Mouse (Mus musculus) embryonic facial prominence, embryonic 11.5 days (tissue): ENCODE data around the gene Pon2. TPM values are rescaled to one million over a fixed set of nuclear protein-coding genes. Genes with fewer than 3 reads are reported as not detected.

Source experiments
- ATAC-seq: fragments of 200-750 bp; cut with Nextera tagmentation; replicated peaks from 2 replicates; pipeline ENCODE4 v1.8.0; 2017; ENCODE audit warnings: low read depth; ENCODE audit not compliant: insufficient number of reproducible peaks, low FRiP score, low TSS enrichment
- DNase-seq: peaks from one replicate; pipeline ENCODE4 v3.0.0-alpha.2; 2015; ENCODE audit warnings: low spot score
- H3K27ac ChIP-seq: fragments of 300-500 bp; sonication (generic); replicated peaks from 2 replicates; pipeline ENCODE4 v1.5.1; 2014; ENCODE audit warnings: mild to moderate bottlenecking, low read depth, low read length, control low read depth
- H3K27me3 ChIP-seq: fragments of 300-500 bp; sonication (generic); 2 replicates; pipeline ENCODE4 v1.6.1; 2014; ENCODE audit warnings: mild to moderate bottlenecking, low read length, moderate library complexity, mixed read lengths; ENCODE audit not compliant: control insufficient read depth, insufficient read depth
- H3K36me3 ChIP-seq: fragments of 300-500 bp; sonication (generic); replicated peaks from 2 replicates; pipeline ENCODE4 v1.6.1; 2014; ENCODE audit warnings: low read depth, mild to moderate bottlenecking, low read length, moderate library complexity, mixed read lengths; ENCODE audit not compliant: control insufficient read depth, insufficient read depth
- H3K4me1 ChIP-seq: fragments of 300-500 bp; sonication (generic); 2 replicates; pipeline ENCODE4 v1.6.1; 2014; ENCODE audit warnings: low read length, mixed read lengths; ENCODE audit not compliant: control insufficient read depth, insufficient read depth
- H3K4me2 ChIP-seq: fragments of 300-500 bp; sonication (generic); 2 replicates; pipeline ENCODE4 v1.6.1; 2014; ENCODE audit warnings: low read depth, mild to moderate bottlenecking, control low read depth, low read length, moderate library complexity
- H3K4me3 ChIP-seq: fragments of 300-500 bp; sonication (generic); 2 replicates; pipeline ENCODE4 v1.5.1; 2014; ENCODE audit warnings: low read depth, low read length, control low read depth
- H3K9ac ChIP-seq: fragments of 300-500 bp; sonication (generic); replicated peaks from 2 replicates; pipeline ENCODE4 v1.6.1; 2014; ENCODE audit warnings: mild to moderate bottlenecking, control low read depth, low read length
- H3K9me3 ChIP-seq: fragments of 300-500 bp; sonication (generic); replicated peaks from 2 replicates; pipeline ENCODE4 v1.6.1; 2016; ENCODE audit warnings: mild to moderate bottlenecking, low read length, inconsistent platforms, mixed read lengths; ENCODE audit not compliant: control insufficient read depth
- WGBS: fragments of 180-500 bp; shearing (Covaris S2); extraction: QIAGEN DNeasy Blood & Tissue Kit; methylation state at CpG from one replicate; pipeline ENCODE4 v1.1.7; 2014; 5-methylcytosine and 5-hydroxymethylcytosine counted together
- polyA plus RNA-seq: library from polyadenylated mRNA; unstranded; fragments of >200 nt; fragmentation: Nextera tagmentation; extraction: Ambion mirVana; gene quantifications from 2 replicates; pipeline ENCODE4 v1.2.1, GENCODE M21; 2014

Pon2 gene
- polyA plus RNA-seq, 1 experiment from 2014 or later: 19.9 TPM

DNA sequence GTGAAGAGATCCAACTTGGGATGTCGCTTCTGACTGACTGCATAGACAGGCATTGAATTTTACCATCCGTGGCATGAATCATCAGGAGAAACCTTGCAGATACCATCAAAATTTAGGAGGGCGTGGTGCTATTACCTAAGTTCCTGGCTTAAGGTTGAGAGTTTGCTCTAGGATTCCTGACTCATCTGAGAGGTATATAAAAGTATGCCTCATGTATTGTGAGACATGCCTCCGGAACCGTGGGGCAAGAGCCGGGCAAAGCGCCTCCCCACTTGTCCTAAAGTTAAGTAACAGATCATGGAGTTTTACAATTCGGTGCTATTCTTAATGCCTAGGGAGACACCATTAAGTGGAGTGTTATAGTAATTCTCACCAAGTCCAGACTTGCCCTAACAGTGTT lies 2.4 kb upstream of the Pon2 start:
- ATAC-seq (no peak), DNase-seq (no peak)
- Histone ChIP-seq H3K4me3 (no peak overlapping the region), H3K27ac (no peak overlapping the region), H3K4me2 (no peak overlapping the region), H3K27me3 (no peaks in the 10 kb centered on the region), H3K9ac (no peak overlapping the region), H3K9me3 (no peaks in the 10 kb centered on the region), H3K4me1 (no peaks in the 10 kb centered on the region), H3K36me3 (no peaks in the 10 kb centered on the region)
- WGBS: 88% methylated on average over 8 of the region's 8 CpGs

DNA sequence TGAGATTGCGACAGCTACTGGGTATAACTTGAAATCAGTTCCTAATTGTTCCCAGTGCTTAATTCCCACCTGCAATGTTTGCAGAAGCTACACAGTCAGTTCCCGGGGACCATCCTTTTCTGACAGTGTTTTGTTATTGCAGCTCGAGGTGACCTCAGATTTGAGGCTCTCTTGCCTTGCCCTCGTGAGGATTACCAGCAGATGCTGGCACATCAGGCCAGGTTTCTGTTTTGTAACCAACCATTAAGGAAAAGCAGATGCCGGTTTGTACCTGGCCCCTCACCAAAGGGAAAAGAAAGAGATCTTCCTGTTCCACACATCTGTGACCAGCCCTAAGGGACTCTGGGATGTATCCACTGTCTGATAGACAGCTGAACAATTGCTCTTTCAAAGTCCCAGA lies 1.3 kb upstream of the Pon2 start:
- 38% methylated on average over 5 of the region's 5 CpGs for WGBS

DNA sequence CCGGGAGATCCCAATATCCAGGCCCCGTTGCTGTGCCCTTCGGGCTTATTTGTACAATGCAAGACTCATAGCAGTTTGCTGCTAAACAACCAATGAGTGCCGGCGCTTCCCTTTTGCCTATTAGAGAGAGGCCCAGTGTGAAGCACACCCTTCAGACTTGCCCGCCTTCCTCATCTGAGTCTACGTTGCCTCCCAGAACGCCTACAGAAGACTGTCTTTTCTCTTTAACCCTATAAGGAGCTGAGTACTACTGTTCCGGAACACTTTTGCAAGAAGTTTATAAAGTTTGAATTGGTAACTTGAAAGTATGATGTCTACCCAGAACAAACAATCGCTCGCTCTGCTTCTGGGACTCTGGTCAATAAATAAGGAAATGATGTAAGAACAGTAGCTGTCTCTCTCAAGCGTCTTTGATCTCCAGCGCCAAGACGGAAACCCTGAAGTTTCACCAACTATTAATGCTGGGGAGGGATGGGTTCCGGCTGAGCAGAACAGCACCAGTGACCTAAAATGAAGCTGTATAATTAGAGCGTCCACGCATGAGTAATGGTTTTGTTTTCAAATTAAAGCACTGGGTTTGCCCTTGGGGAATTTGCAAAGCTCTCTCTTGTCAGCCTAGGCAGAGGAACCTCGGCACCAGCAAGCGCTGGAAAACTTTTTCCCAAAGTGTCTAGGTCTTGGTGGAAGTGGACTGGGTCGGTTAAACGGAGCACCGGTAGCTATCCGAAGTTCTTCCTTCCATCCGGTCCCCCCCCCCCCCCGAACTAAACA lies 749 bp downstream of the Pon2 start:
- DNase-seq (peak; percentile 67), ATAC-seq (peak; percentile 51)
- H3K4me1 ChIP-seq: no peaks in the 10 kb centered on the region
- peak overlapping the region; percentile 64 for H3K4me2 ChIP-seq
- no peaks in the 10 kb centered on the region for H3K9me3 ChIP-seq
- H3K27ac ChIP-seq: no peak overlapping the region
- no peaks in the 10 kb centered on the region for H3K36me3 ChIP-seq
- 4% methylated on average over 25 of the region's 25 CpGs for WGBS
- H3K27me3 ChIP-seq: no peaks in the 10 kb centered on the region
- H3K4me3 ChIP-seq: peak overlapping the region; percentile 57
- peak overlapping the region; percentile 73 for H3K9ac ChIP-seq

More for the DNA sequence above, 1.3 kb upstream of the Pon2 start:
- Histone ChIP-seq H3K27ac (no peak overlapping the region), H3K9ac (no peak overlapping the region), H3K4me1 (no peaks in the 10 kb centered on the region), H3K36me3 (no peaks in the 10 kb centered on the region), H3K4me2 (no peak overlapping the region), H3K4me3 (no peak overlapping the region), H3K9me3 (no peaks in the 10 kb centered on the region), H3K27me3 (no peaks in the 10 kb centered on the region)
- DNase-seq (no peak), ATAC-seq (no peak)

DNA sequence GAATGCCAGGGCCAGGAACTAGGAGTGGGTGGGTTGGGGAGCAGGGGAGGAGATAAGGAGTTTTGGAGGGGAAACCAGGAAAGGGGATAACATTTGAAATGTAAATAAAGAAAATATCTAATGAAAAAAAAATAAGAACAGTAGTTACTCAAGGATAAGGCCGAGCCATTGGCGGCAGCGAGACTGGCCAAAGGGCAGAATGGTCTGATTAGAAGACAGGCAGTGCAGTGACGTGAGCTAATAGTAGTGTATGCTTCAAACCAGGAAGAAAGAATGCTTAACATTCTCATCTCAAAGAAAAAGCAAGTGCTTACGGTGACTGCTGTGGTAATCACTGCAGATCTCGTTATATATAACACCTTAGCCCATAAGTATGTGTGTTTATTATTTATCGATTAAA lies 2.2 kb downstream of the Pon2 start:
- ATAC-seq: no peak
- Histone ChIP-seq H3K4me1 (no peaks in the 10 kb centered on the region), H3K4me2 (no peak overlapping the region), H3K9me3 (no peaks in the 10 kb centered on the region), H3K36me3 (no peaks in the 10 kb centered on the region), H3K4me3 (no peak overlapping the region), H3K27me3 (no peaks in the 10 kb centered on the region), H3K27ac (no peak overlapping the region), H3K9ac (no peak overlapping the region)
- DNase-seq: no peak
- 90% methylated on average over 7 of the region's 7 CpGs for WGBS

DNA sequence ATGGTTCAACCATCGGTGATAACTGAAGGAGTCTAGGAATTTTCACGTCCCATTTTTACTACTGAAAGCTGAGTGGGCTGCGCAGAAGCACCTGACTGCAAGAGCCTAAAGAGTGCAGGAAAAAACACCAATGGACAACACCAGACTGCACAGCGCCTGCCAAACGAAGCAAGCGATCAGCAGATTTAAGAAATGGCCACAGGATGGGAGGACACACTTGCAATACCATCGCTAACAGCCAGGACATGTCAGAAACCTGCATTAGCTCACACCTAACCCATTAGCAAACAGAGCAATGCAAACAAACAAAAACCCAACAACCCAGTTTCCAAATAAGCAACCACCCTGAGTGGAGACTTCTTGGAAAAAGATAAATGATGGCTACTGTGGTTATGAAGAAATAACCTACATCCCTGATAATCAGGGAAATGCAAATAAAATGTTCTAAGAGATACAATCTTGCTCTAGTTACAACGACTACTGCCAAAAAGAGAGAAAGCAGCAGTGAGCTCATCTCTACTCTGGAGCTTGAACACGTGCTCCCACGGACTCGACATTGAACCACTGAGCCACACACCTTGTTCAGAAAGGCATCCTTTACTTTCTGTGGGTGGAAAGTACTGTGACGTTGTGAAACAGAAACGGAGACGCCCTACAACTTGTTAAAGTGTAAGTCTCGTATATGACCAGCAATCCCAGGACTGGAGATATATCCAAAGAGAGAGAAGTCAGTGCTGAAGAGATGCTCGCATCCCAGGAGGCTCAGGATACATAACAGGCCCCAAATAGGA lies 3.4 kb downstream of the Pon2 start:
- no peak for ATAC-seq

DNA sequence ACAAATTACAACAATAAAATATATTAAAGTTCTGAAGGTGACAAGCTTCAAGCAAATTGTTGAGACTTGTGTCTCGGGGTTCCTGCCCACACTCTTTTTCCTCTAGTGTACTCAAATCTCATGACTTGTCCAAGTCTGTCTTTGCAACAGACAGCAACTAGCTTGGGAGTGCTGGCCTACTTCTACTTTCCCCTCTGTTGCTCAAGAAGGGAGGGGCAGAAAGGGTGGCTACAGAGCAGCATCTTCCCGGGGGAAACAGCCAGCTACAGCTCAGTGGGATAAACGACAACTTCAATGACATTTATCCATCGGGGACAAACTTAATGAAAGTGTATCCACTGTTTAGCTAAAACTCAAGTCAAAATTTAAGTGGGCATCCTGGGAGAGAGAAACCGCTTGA lies 5.4 kb downstream of the Pon2 start:
- Histone ChIP-seq H3K9ac (no peak overlapping the region), H3K27ac (no peak overlapping the region), H3K36me3 (no peaks in the 10 kb centered on the region), H3K4me2 (no peak overlapping the region), H3K4me1 (no peaks in the 10 kb centered on the region; the same call in 1 of the 2 replicates), H3K27me3 (no peaks in the 10 kb centered on the region), H3K9me3 (no peaks in the 10 kb centered on the region), H3K4me3 (no peak overlapping the region)
- ATAC-seq (no peak), DNase-seq (no peak)
- 82% methylated on average over 5 of the region's 5 CpGs for WGBS

More for the DNA sequence above, 3.4 kb downstream of the Pon2 start:
- H3K27ac ChIP-seq: no peak overlapping the region
- H3K4me2 ChIP-seq: no peak overlapping the region
- H3K36me3 ChIP-seq: no peaks in the 10 kb centered on the region
- H3K4me1 ChIP-seq: no peaks in the 10 kb centered on the region
- H3K9me3 ChIP-seq: no peaks in the 10 kb centered on the region
- DNase-seq: no peak
- 94% methylated on average over 16 of the region's 16 CpGs for WGBS
- H3K27me3 ChIP-seq: no peaks in the 10 kb centered on the region
- H3K9ac ChIP-seq: no peak overlapping the region
- no peak overlapping the region for H3K4me3 ChIP-seq

DNA sequence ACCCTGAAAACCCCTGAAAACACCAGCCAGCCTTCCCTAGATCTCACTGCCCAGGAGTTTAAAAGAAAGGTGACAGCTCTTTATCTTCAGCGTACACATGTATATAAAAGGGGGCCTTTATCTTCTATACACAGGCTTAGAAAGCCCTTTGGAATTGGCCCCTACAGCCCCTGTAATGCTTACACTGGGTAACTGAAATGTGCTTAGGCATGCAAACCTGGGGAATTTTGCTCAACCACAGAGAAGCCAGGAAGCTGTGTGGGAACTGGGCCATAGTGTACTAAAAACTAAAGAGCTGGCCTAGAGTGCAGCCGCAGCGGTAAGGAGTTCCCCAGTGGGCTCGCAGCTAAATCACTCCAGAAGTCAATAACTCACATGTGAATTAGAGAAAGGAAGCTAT lies 6.8 kb downstream of the Pon2 start:
- Histone ChIP-seq H3K4me1 (no peaks in the 10 kb centered on the region; the same call in 1 of the 2 replicates), H3K9ac (no peak overlapping the region), H3K9me3 (no peaks in the 10 kb centered on the region), H3K27ac (no peak overlapping the region), H3K4me2 (no peak overlapping the region), H3K27me3 (no peaks in the 10 kb centered on the region), H3K36me3 (no peaks in the 10 kb centered on the region), H3K4me3 (no peak overlapping the region)
- ATAC-seq (no peak), DNase-seq (no peak)
- 82% methylated on average over 4 of the region's 4 CpGs for WGBS

DNA sequence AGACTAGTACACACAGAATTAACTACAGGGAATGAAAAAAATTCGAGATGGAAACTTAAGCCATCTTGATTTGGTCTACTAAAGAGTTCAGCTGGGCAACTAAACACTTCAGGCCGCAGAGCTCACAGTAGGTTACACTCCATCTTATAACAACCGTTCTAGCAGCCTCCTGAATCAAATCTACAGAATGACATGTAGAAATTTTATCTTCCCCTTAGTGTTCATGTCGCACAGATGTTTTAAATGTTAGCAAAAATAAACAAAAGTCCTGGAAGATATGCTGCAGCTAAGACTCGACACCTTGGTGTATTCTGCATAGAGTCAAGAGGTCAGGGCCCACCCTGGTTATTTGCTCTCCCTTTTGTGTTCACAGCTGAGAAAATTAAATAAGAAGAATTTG lies 10.3 kb downstream of the Pon2 start:
- no peak overlapping the region for H3K4me2 ChIP-seq
- DNase-seq (peak; percentile 63), ATAC-seq (no peak)
- no peak overlapping the region for H3K4me3 ChIP-seq
- H3K9me3 ChIP-seq: no peaks in the 10 kb centered on the region
- H3K4me1 ChIP-seq: no peaks in the 10 kb centered on the region; the same call in 1 of the 2 replicates
- H3K9ac ChIP-seq: no peak overlapping the region
- H3K27me3 ChIP-seq: no peaks in the 10 kb centered on the region
- no peaks in the 10 kb centered on the region for H3K36me3 ChIP-seq
- WGBS: 31% methylated on average over 5 of the region's 5 CpGs
- H3K27ac ChIP-seq: 0 out of 2 replicates have a peak overlapping the region, but pooled peaks have one; percentile 20
